Mouse (Mus musculus) ES-Bruce4 (cell line): ENCODE measurements around the gene Tmem80.

ENCODE experiments used
- CTCF ChIP-seq: IDR thresholded peaks from one replicate; pipeline ENCODE4 v1.8.1; 2011; ENCODE audit warnings: low read depth, low read length
- EP300 ChIP-seq: IDR thresholded peaks from 2 replicates; pipeline ENCODE4 v1.6.1; 2011; ENCODE audit warnings: low read depth, low read length; ENCODE audit not compliant: insufficient read depth
- POLR2A ChIP-seq: IDR thresholded peaks from one replicate; pipeline ENCODE4 v1.8.1; 2011; ENCODE audit warnings: low read length; ENCODE audit not compliant: insufficient read depth

DNA sequence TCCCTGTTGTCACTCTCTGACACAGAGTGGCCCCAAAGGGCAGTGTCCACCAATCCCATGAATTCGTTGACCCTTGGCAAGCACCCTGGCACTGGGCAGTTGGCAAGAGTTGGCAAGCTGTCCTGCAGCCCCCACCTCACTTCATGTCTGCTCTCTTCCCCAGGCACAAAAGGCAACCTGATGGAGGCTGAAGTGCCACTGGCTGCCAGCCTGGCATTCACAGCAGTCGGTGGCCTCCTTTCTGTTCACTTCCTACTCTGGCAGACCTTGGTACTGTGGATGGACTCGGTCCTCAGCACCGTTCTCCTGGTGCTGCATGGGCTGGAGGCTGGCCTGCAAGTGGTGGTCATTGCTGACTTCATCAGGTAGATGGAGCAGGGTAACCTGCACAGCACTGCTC is 8.1 kb downstream of the Tmem80 start:
- TF ChIP-seq CTCF, result no peak
- no peak for TF ChIP-seq EP300
- no peak for TF ChIP-seq POLR2A
